Mouse (Mus musculus) hindbrain, embryonic 14.5 days (tissue): ENCODE data around the gene Pspc1. TPM values are rescaled to one million over a fixed set of nuclear protein-coding genes. Genes with fewer than 3 reads are reported as not detected.
A peak's percentile ranks its signal among the peaks of the same experiment; 100 is the strongest.
"Not testable (repeated sequence)": the region's sequence is repeated elsewhere in the genome, so short reads cannot be mapped to it uniquely, and the experiment has no call there.

ENCODE experiments used
- ATAC-seq: fragments of 200-750 bp; cut with Nextera tagmentation; 2 replicates; pipeline ENCODE4 v1.8.0; 2017; ENCODE audit warnings: moderate number of reproducible peaks, mild to moderate bottlenecking, moderate TSS enrichment, moderate library complexity; ENCODE audit not compliant: low FRiP score
- DNase-seq: peaks from one replicate; pipeline ENCODE4 v3.0.0-alpha.2; 2015; ENCODE audit warnings: low spot score
- H3K27ac ChIP-seq: fragments of 300-500 bp; sonication (generic); 2 replicates; pipeline ENCODE4 v1.5.1; 2014; ENCODE audit warnings: mild to moderate bottlenecking, moderate library complexity
- H3K27me3 ChIP-seq: fragments of 300-500 bp; sonication (generic); 2 replicates; pipeline ENCODE4 v1.6.1; 2014; ENCODE audit warnings: mild to moderate bottlenecking, low read length, mixed read lengths; ENCODE audit not compliant: control insufficient read depth, insufficient read depth
- H3K36me3 ChIP-seq: fragments of 300-500 bp; sonication (generic); replicated peaks from 2 replicates; pipeline ENCODE4 v1.6.1; 2014; ENCODE audit not compliant: control insufficient read depth, insufficient read depth
- H3K4me1 ChIP-seq: fragments of 300-500 bp; sonication (generic); replicated peaks from 2 replicates; pipeline ENCODE4 v1.6.1; 2014; ENCODE audit warnings: antibody characterized with exemption, low read length, mixed read lengths; ENCODE audit not compliant: control insufficient read depth, insufficient read depth
- H3K4me2 ChIP-seq: fragments of 300-500 bp; sonication (generic); replicated peaks from 2 replicates; pipeline ENCODE4 v1.6.1; 2014; ENCODE audit warnings: mild to moderate bottlenecking, moderate library complexity
- H3K4me3 ChIP-seq: fragments of 300-500 bp; sonication (generic); replicated peaks from 2 replicates; pipeline ENCODE4 v1.5.1; 2014; ENCODE audit warnings: mild to moderate bottlenecking, low read length
- H3K9ac ChIP-seq: fragments of 300-500 bp; sonication (generic); 2 replicates; pipeline ENCODE4 v1.6.1; 2014
- H3K9me3 ChIP-seq: fragments of 300-500 bp; sonication (generic); 2 replicates; pipeline ENCODE4 v1.6.1; 2016; ENCODE audit warnings: low read length; ENCODE audit not compliant: control insufficient read depth
- WGBS: fragments of 180-500 bp; shearing (Covaris S2); extraction: QIAGEN DNeasy Blood & Tissue Kit; methylation state at CpG from one replicate; pipeline ENCODE4 v1.1.7; 2014; 5-methylcytosine and 5-hydroxymethylcytosine counted together
- polyA plus RNA-seq: library from polyadenylated mRNA; unstranded; fragments of >200 nt; fragmentation: Nextera tagmentation; extraction: Ambion mirVana; gene quantifications from 2 replicates; pipeline ENCODE4 v1.2.1, GENCODE M21; 2014

Pspc1 gene
- 46.3 and 55.3 TPM in 2 replicates for polyA plus RNA-seq

DNA sequence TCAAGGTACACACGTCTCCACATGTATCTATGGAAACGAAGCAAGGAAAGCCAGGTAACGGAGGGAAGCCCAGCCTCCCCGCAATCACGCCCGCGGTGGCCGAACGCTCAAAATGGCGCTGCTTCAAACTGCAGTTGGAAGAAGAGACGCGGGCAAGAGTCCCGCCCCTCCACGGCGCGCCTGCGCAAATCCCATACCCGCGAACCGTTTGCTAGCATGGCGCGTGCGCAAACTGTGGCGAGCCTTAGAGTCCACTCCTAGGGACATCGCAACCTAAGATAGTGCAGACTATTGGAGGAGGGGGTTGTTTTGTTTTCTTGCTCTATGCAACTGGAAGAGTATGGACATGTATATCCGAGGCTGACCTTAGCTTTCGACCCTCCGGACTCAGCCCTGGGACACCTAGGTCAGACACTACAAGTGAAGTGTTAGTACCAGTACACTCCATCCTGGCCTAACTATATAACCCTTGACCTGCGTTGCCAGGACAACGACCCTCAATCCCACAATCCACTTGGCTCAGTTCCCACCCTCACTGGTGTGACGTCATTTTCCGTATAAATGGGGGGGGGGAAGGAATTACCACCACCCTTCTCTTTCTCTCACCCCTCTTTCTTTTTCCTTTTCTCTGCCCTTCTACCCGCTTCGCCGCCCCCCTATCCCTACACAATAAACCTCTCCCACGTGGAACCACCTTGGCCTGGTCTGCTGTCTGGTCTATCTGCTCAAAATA lies at the start of gene Pspc1:
Gene Pspc1 (minus strand): TSS at position 117 of the 733 bp plus-strand sequence.
- under 1% methylated on average over 36 of the region's 36 CpGs for WGBS
- ATAC-seq (peak; percentile 97), DNase-seq (peak; percentile 99)
- Histone ChIP-seq H3K9me3 (no peaks in the 10 kb centered on the region), H3K4me1 (peaks cover 28% of the 10 kb centered on the region), H3K27ac (peak within 1 kb of the TSS; percentile 94), H3K9ac (peak within 1 kb of the TSS; percentile 89), H3K4me3 (peak within 1 kb of the TSS; percentile 81), H3K4me2 (peak within 1 kb of the TSS; percentile 86), H3K27me3 (no peaks in the 10 kb centered on the region), H3K36me3 (no peaks in the 10 kb centered on the region)

DNA sequence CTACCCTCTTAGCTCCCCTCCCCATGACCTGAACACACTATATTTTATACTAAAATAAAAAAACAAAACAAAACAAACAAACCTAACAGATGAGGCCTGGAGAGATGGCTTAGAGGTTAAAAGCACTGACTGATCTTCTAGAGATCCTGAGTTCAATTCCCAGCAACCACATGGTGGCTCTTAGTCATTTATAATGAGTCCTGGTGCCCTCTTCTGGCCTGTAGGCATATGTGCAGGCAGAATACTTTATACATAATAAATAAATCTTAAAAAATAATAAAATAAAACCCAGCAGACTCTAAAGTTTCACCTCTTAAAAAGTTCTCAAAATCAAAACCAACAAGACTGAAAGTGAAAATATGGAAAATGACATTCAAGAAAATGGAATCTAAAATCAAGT lies 46.4 kb upstream of the Pspc1 start:
- Histone ChIP-seq H3K27ac (no peak overlapping the region), H3K9ac (no peak overlapping the region), H3K4me3 (no peak overlapping the region), H3K4me1 (no peaks in the 10 kb centered on the region), H3K27me3 (no peaks in the 10 kb centered on the region), H3K9me3 (peaks cover 11% of the 10 kb centered on the region; the same call in 1 of the 2 replicates), H3K36me3 (no peaks in the 10 kb centered on the region), H3K4me2 (no peak overlapping the region)
- ATAC-seq = no peak
- no peak for DNase-seq

DNA sequence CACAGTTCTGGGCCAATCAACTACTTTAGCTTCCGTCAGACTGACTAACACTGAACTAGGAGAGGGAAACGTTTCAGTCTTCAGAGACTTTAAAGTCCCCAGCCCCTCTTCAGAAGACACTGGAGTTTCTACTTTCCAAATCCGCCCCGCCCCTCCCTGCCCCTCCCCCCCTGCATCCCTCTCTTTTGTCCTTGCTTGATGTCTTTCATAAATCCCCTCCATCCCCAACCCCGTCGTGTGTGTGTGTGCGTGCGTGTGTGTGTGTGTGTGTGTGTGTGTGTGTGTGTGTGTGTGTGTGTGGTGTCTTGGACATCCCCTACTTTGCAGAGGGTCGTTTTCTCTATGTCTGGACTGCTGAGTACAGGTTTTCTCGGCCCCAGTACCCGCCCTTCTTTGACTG lies 39.5 kb upstream of the Pspc1 start:
- WGBS = 11% methylated on average over 10 of the region's 11 CpGs
- Histone ChIP-seq H3K9me3 (peaks cover 11% of the 10 kb centered on the region; the same call in 1 of the 2 replicates), H3K4me2 (peak overlapping the region; percentile 15; the same call in 1 of the 2 replicates)

DNA sequence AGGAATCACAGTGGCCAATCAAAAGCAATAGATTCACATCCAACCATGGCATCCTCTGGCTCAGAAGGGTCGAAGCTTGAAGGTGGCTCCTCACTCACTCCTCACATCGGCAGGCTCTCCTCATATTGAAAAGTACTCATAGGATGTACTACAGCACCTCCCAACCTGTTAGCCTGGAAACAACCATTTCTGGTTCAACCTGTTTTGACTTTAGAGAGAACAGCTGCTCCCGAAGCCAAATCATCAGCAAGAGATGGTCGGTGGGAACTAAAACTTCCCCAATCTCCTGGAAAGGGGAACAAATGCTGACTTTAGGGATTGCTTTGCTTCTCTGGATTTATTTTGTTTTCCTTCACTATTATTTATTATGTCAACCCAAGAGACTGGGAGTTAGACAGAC lies 39.0 kb upstream of the Pspc1 start:
- Histone ChIP-seq H3K4me1 (peaks cover 8% of the 10 kb centered on the region), H3K27ac (no peak overlapping the region), H3K36me3 (no peaks in the 10 kb centered on the region), H3K9ac (no peak overlapping the region), H3K4me2 (no peak overlapping the region), H3K4me3 (no peak overlapping the region), H3K9me3 (peaks cover 9% of the 10 kb centered on the region; the same call in 1 of the 2 replicates), H3K27me3 (no peaks in the 10 kb centered on the region)
- ATAC-seq (no peak), DNase-seq (no peak)
- 82% methylated on average over 4 of the region's 4 CpGs for WGBS

More for the DNA sequence above, 39.5 kb upstream of the Pspc1 start:
- ATAC-seq = no peak
- H3K36me3 ChIP-seq = no peaks in the 10 kb centered on the region
- no peaks in the 10 kb centered on the region for H3K27me3 ChIP-seq
- H3K4me1 ChIP-seq = peaks cover 8% of the 10 kb centered on the region
- DNase-seq = no peak
- no peak overlapping the region for H3K4me3 ChIP-seq
- no peak overlapping the region for H3K27ac ChIP-seq
- no peak overlapping the region for H3K9ac ChIP-seq

DNA sequence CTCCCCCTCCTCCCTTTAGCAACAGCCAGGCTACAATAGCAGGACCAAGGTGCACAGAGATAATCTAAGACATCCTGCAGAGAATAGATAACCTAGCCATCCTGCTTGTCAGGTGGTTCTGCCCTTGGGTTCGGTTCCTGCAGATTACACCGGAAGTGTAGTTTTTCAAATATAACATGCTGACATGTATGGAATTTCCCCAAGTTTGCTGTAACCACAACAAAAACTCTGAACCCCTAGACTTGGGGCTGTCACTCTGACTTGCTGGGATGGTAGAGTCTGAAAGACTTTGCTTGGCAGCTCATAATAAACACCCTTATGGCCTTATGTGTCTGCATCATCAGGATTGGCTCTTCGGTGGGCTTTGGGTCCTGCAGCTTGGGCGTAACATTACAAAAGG lies 38.4 kb upstream of the Pspc1 start:
- Histone ChIP-seq H3K9ac (no peak overlapping the region), H3K4me1 (peaks cover 8% of the 10 kb centered on the region), H3K27me3 (no peaks in the 10 kb centered on the region), H3K4me2 (no peak overlapping the region), H3K4me3 (no peak overlapping the region), H3K36me3 (no peaks in the 10 kb centered on the region), H3K9me3 (peaks cover 9% of the 10 kb centered on the region; the same call in 1 of the 2 replicates), H3K27ac (no peak overlapping the region)
- DNase-seq (no peak), ATAC-seq (no peak)
- WGBS = 95% methylated on average over 4 of the region's 4 CpGs

DNA sequence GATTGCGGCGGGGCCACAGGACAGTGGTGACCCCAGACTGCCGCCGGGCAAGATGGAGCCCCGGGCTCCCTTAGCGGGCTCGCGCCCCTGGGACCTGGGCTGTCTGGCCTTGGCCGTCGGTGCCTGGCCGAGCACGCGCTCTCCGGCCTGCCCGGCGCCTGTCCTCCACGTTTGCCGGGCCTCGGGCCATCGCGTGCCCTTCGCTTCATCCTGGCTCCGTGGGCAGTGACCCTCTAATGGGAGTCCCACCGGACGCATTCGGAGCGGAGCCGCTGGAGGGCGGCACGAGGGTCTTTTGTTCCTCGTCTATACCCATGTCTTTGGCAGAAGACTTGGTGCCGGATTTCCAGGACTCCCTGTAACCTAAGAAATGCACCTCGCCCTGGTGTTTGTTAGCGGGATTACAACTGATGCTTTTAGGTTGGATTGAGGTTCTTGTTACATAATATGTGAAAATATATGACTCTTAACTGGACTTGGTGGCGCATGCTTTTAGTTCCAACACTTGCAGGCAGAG lies 34.5 kb upstream of the Pspc1 start:
- no peaks in the 10 kb centered on the region for H3K9me3 ChIP-seq
- peak overlapping the region; percentile 80 for H3K9ac ChIP-seq
- no peaks in the 10 kb centered on the region for H3K27me3 ChIP-seq
- H3K4me1 ChIP-seq = peaks cover 19% of the 10 kb centered on the region
- peak; percentile 39 for ATAC-seq
- under 1% methylated on average over 35 of the region's 35 CpGs for WGBS
- peak; percentile 82 for DNase-seq
- H3K36me3 ChIP-seq = no peaks in the 10 kb centered on the region; the same call in 1 of the 2 replicates
- peak overlapping the region; percentile 52 for H3K4me3 ChIP-seq
- H3K27ac ChIP-seq = peak overlapping the region; percentile 94
- H3K4me2 ChIP-seq = peak overlapping the region; percentile 57

DNA sequence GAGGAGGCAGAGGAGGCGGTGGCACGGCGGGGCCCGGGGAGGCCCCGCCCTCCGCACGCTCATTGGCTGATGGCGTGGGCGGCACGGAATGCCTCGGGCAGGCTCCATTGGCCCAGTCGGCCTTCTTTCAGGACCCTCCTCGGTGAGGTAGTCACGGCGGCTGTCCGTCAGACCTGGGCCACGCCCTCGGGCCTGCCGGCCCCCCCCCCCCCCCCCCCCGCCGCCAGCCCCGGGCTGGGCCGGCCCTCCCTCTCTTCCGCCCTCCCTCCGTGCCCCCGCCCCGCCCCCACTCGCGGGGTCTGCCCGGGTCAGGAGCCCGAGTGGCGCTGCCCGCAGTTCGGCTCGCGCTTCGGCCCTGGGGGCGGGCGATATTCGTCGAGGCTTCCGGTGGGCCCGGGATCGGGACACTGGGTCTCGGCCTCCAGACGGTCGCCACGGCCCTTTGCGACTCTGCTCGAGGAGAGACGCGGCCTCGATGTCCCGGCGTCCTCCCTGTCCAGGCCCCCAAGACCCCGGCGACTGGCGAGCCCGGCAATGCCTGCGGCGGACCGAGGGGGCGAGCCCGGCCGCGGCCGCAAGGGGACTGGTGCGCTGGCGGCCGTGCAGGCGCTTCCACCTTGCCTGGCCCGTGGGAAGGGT lies 33.7 kb upstream of the Pspc1 start, which contains the start of gene Zmym5:
Gene Zmym5 (minus strand): TSS at position 16 of the 639 bp plus-strand sequence.
- not testable (repeated sequence) for H3K36me3 ChIP-seq, H3K9me3 ChIP-seq, H3K27me3 ChIP-seq
- Histone ChIP-seq H3K4me1 (peaks cover 19% of the 10 kb centered on the region), H3K4me2 (peak within 1 kb of the TSS; percentile 57), H3K9ac (peak within 1 kb of the TSS; percentile 80), H3K4me3 (peak within 1 kb of the TSS; percentile 72), H3K27ac (peak within 1 kb of the TSS; percentile 94)
- WGBS = under 1% methylated on average over 20 of the region's 72 CpGs
- ATAC-seq (peak; percentile 99), DNase-seq (peak; percentile 71)

DNA sequence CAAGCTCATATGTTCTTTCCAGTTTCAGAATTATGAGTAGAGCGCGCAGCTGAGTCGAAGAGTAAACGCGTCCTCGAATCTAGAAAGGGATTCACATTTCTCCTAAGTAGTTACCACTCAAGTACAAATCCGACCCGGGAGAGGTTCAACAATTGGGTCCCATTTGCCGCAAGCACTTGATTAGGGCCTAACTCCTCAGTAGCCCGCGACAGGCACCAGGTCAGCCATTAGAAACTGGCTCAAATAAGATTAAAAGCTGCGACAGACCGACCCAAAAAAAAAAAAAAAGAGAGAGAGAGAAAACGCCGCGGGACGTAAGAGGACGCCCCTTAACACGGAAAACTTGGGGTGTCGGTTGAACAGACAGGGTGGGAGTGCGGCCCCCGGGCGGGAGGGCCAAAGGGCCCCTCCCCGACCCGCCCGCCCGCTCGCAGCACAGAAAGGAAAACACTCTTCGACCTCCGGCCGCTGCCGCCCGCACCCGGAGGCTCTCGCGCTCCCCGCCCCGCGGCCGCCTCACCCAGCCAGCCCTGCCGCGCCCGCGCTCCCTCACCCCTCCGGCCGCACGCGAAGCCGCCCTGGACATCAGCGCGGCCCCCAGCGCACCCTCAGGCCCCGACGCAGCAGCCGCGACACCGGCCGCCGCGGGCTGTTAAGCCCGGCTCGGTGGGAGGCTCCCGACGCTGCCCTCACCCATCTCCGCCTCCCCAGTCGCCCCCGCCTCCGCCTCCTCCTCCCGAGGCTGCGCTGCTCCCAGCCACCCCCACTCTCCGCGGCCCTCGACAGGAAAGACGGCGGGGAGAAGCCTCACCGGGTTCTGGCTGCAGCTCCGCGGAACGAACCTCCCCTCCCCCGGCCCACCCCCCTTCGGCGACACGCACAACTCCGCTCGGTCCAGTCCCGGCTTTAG lies 32.9 kb upstream of the Pspc1 start:
- WGBS = 1% methylated on average over 43 of the region's 86 CpGs
- H3K27ac ChIP-seq = peak overlapping the region; percentile 86
- H3K27me3 ChIP-seq, ATAC-seq, DNase-seq, H3K9me3 ChIP-seq, H3K36me3 ChIP-seq: not testable (repeated sequence)
- peak overlapping the region; percentile 71 for H3K9ac ChIP-seq
- H3K4me3 ChIP-seq = peak overlapping the region; percentile 72
- peak overlapping the region; percentile 50 for H3K4me2 ChIP-seq
- H3K4me1 ChIP-seq = peaks cover 19% of the 10 kb centered on the region
